Mouse (Mus musculus) T-helper 17 cell (primary cell): ENCODE data around the gene Slc2a10.

Source experiments
- in situ Hi-C, 2 experiments: fragments of 300-600 bp; cut with MboI, MseI; formaldehyde crosslinking; loops; 1 replicate in 1 of 2; 2 replicates in 1 of 2; pipeline ENCODE4 v1.15.1; 2025; ENCODE audit warnings: high pct_unique_total_duplicates in 2 of 2

Slc2a10 gene

GRCm38 (mm10) chr2:165503259-165504203, at the start of gene Slc2a10:
Gene Slc2a10 (plus strand): TSS chr2:165503787.
- in situ Hi-C loops: no loop called here

DNA sequence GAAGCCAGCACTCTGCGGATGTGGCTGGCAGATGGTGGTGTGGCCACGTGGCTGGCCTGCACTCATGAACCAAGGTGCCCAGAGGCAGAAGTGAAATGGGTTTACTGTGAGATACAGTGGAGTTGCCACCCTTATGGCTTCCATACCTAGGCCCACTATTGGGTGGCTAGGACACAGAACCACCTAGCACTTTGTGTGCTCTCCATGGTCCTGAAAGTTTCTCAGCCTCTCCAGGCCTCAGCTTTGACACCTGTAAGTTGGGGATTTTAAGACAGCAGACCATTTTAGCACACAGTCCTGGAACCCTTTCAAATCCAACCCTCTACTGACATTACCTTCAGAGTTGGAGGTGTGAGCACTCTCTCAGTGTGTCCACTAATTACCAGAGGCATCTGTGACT, 46.9 kb upstream of the Slc2a10 start:
- in situ Hi-C loops: no loop called here

DNA sequence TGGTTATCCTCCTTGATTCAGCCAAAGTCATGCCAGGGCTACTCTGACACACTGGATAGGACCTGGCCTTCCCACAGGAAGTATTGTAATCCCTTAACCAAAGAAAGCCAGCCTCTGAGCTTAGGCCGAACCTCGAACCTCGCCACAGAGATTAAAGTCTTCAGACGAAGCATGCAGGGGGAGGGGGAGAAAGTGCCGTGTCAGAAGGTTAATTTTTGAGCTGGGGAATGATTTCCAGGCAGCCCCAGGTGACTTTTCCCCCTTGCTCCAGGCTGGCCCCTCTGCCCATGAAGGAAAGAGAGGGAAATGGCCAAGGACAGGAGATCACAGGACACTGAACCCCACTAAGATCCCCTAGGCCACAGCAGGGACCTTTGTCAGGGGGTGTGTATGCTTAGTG, 45.4 kb upstream of the Slc2a10 start:
- in situ Hi-C loops: no loop called here

DNA sequence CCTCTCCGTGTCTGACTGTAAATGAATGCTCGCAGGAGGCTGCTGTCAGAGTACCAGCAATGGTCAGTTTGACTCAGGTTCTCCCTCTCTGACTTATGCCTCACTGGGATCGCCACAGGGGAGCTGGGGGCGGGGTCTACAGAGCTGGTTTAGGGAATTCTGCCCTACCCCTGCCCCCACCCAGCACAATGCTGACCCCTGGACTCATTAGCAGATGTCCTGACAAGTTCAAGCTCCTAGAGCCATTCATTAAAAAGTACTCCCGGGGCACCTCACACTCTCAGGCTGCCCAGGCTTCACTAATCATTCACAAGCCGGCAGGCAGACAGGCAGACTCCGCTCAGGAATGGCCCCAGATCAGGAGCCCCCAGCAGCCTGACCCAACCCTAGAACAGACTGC, 43.9 kb upstream of the Slc2a10 start:
- in situ Hi-C loops: no loop called here

DNA sequence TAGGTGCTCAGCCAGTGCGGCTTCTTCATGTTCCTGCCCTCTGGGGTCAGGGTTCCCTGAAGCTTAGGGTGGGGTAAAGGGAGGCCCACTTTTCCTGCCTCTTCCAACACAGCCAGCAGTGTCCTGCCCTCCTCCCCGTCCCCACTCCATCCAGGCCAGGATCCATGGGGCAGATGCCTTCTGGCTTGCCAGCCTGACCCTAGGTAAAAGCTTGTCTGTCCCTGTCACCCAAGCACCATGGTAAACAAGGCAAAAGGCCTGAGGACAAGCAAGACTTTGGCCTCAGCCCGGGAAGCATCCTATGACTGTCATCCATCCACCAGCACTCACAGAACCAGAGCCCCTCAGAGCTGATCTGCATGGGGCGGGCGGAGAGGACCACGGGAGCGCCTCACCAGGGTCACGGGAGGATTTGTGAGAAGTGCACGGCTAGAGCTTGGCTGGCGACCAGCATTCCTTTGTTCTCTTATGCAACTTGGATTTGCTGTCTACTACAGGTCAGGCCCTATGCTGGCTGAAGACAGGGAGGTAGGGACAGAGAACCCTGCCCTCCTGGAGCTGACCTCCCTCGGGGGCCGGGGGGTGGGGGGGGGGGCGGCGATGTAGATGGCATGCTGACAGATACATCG, 35.6 kb upstream of the Slc2a10 start:
- in situ Hi-C loops: no loop called here

DNA sequence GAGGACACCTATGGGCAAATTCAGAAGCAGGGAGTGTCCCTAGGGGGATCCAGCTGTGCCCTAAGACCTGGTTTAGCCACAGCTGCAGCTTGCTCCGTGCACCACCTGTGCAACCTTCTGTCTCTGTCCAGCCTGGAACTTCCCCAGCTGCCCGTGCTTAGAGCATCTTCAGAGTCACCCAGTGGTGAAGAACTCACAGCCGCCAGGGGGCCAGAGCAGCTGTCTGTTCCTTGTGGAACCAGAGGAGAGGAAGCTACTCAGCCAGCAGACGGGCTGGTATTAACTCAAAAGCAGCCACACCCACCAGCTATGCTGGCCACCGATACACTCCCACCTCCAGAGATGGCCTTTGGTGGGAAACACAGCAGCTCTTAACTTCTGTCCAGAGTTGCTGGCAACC, 33.4 kb upstream of the Slc2a10 start:
- in situ Hi-C loops: no loop called here

- in situ Hi-C loops: no loop called here
These were observed 31.6 kb upstream of the Slc2a10 start for GRCm38 (mm10) chr2:165471943-165472342.

DNA sequence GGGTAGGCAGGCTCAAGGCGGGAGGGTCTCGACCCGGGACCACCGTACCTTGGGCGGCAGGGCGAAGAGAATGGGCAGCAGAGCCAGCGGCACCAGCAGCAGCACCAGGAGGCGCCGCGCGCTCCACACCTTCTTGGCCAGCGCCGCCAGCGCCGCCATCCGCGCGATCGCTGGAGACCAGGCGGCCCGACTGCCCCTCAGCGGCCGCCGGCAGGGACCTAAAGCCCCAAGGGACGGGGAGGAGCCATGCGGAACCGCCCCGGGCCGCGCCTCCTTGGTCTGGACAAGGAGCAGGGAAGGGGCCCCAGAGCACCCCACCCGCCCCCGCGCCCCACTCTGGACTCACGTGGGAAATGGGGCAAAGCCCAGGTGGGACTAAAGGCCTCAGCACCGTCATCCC, 30.6 kb upstream of the Slc2a10 start, which contains the start of gene Slc13a3:
Slc13a3 (minus strand) TSS at position 228 of the 400 bp plus-strand sequence.
- in situ Hi-C loops: no loop called here

DNA sequence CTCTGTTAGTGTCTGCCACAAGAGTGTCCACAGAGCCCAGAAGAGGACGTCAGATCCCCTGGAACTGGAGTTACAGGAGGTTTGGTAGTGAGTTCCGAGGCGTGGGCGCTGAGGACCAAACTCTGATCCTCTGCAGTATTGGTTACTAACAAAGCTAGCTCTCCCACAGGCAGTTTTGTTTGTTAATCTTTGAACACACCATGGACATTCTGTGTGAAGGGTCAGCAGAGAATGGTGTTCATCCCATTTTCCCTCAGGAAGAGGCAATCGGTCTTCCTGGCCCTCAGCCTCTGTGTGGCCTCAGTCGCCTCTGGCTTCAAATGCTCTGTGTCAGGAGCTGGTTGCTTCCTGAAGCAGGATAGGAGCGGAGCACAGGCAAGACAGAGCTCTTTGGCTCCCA, 28.2 kb upstream of the Slc2a10 start:
- in situ Hi-C loops: no loop called here

GRCm38 (mm10) chr2:165475850-165476249, 27.7 kb upstream of the Slc2a10 start:
- in situ Hi-C loops: no loop called here

GRCm38 (mm10) chr2:165482003-165482402, 21.6 kb upstream of the Slc2a10 start:
- in situ Hi-C loops: loop anchor here (5.0 to 10.0 kb wide), 3 partner anchors 117 to 407 kb away; partner anchors contain the start of gene Zfp663 (in 1 of the 2)

DNA sequence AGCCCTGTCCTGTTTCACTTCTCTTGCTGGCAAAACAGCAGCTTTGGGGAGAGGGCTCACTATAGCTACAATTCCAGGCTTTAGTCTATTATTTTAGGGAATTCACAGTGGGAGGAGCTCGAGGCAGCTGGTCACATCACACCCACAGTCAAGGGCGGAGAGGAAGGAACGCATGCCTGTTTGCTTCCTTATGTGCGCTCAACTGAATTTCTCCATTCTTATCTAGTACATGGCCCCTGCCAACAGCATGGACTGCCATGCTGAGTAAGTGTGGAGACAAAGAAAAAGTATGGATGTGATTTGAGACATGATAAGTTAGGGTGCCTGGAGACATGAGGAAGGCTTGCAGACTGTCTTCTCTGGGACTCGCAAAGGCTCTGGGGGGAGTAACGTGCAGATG, 19.4 kb upstream of the Slc2a10 start:
- in situ Hi-C loops: loop anchor here (5.0 to 10.0 kb wide), 3 partner anchors 119 to 409 kb away; partner anchors contain the start of gene Zfp663 (in 1 of the 2)

DNA sequence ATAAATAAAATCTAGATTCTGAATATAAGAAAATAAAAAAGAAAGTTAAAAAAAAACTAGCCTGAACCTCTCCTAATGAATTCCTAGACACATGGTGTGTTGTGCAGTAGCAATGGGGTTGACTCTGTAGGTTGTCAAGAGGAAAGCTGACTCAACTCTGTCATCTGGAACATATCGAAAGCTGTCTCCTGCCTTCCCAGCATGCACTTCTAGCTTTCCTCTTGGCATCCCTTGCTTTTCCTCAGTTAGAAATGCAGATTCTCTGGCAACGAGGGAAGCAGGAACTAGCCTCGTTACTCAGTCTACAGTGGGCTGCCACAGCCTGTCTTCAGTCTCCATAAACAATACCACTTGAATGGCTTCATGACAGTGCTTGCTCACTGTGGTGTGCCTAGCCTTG, 17.8 kb upstream of the Slc2a10 start:
- in situ Hi-C loops: loop anchor here in 1 of 2 experiments (10.0 kb wide), 2 partner anchors 121 to 411 kb away; partner anchors contain the start of gene Zfp663

DNA sequence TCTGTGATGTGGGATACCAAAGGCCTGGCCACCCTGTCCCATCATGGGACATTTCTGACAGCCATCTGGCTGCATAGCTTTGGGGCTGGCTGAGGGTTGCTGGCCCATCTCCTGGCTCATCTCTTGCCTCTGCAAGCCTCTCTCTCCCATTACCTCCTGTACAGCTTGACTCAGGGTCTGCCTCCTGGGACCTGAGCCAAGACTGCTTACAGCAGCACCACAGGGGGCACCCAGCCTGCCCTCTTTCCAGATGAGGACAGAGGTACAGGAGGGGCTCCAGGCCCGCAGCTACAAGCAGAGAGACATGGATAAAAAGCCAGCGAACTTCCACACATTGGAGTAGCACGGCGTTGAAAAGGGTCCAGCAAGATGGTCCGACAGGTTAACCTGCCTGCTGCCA, 17.2 kb upstream of the Slc2a10 start:
- in situ Hi-C loops: loop anchor here in 1 of 2 experiments (10.0 kb wide), 2 partner anchors 122 to 412 kb away; partner anchors contain the start of gene Zfp663

DNA sequence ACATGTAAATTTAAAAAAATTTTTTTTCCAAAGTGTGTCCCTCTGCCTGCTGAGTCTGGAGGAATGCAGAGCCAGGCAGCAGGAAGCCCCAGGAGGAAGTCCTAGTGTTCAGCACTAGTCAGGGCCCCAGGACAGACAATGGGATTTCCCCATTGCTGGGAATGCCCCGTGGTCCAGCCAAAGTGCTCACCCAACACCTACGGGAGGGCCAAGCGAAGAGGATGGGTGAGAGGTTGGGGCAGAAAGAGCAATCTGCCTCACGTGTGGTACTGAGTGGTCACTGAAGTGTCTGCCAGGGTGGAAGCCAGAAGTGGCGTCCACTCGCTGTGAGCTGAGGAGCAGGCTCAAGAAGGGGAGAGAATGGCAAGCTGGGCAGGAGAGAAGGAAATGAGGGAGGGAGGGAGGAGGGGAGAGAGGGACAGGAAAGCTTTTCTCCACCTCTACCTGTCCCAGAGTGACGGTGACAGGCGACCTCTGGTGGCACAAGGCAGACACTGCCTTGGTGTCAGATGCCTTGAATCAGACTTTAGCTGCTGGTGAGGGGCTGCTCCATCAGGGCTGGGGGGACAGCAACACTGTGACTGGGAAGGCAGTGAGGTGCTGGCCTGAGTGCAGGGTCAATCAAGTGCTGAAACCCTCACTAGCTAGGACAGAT, 16.6 kb upstream of the Slc2a10 start:
- in situ Hi-C loops: loop anchor here in 1 of 2 experiments (10.0 kb wide), 2 partner anchors 122 to 412 kb away; partner anchors contain the start of gene Zfp663

GRCm38 (mm10) chr2:165492648-165493553, 10.7 kb upstream of the Slc2a10 start, which contains the start of gene Trp53rka:
Gene Trp53rka (minus strand): TSS chr2:165493324.
- in situ Hi-C loops: loop anchor here (5.0 kb wide), 1 partner anchor 1304 kb away; no protein-coding TSS in a partner anchor

- in situ Hi-C loops: loop anchor here (5.0 kb wide), 1 partner anchor 1304 kb away; no protein-coding TSS in a partner anchor
These were observed 9.9 kb upstream of the Slc2a10 start for GRCm38 (mm10) chr2:165493587-165494210.

GRCm38 (mm10) chr2:165494495-165494894, 9.1 kb upstream of the Slc2a10 start:
- in situ Hi-C loops: loop anchor here (5.0 kb wide), 1 partner anchor 1303 kb away; no protein-coding TSS in a partner anchor

- in situ Hi-C loops: no loop called here
These were observed 7.3 kb upstream of the Slc2a10 start for GRCm38 (mm10) chr2:165496251-165496650.
